Mouse (Mus musculus): ENCODE measurements around the gene Tns4. TPM values are rescaled to one million over a fixed set of nuclear protein-coding genes. Genes with fewer than 3 reads are reported as not detected.

Tns4 gene
- polyA plus RNA-seq, 1 experiment from 2014 or later: 0.16 TPM

DNA sequence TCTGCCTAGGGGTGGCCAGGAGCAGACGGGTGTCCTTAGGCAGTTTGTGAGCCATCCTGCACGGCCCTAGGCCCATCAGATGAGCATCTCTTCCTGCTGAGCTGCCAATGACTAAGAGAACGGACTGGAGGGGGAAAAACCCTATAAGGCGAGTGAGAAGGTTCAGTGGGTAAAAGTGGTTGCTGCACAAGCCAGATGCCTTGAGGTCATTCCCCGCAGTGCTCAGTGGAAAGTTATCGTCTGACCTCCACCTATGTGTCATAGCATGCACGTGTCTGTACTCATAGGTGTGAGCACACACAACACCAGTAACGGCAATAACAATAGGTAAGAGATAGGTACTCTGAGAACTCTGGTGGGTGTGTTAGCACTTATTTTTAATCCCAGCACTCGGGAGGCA lies 9.8 kb upstream of the Tns4 start:
- Histone ChIP-seq H3K4me3 (ENCODE audit: low read length) (no peak overlapping the region), H3K27me3 (replicated peaks; ENCODE audit: control insufficient read depth, insufficient read depth, low read length) (no peaks in the 10 kb centered on the region), H3K4me2 (ENCODE audit: low read length) (no peak overlapping the region), H3K27ac (ENCODE audit: low read depth, low read length) (no peak overlapping the region), H3K36me3 (ENCODE audit: control insufficient read depth, insufficient read depth, low read length) (no peaks in the 10 kb centered on the region), H3K9me3 (ENCODE audit: control insufficient read depth, low read length) (no peaks in the 10 kb centered on the region), H3K4me1 (ENCODE audit: control insufficient read depth, insufficient read depth, low read depth, low read length) (no peaks in the 10 kb centered on the region), H3K9ac (ENCODE audit: low read depth, low read length) (no peak overlapping the region)
- 88% methylated on average over 9 of the region's 9 CpGs for WGBS
- no peak for ATAC-seq

DNA sequence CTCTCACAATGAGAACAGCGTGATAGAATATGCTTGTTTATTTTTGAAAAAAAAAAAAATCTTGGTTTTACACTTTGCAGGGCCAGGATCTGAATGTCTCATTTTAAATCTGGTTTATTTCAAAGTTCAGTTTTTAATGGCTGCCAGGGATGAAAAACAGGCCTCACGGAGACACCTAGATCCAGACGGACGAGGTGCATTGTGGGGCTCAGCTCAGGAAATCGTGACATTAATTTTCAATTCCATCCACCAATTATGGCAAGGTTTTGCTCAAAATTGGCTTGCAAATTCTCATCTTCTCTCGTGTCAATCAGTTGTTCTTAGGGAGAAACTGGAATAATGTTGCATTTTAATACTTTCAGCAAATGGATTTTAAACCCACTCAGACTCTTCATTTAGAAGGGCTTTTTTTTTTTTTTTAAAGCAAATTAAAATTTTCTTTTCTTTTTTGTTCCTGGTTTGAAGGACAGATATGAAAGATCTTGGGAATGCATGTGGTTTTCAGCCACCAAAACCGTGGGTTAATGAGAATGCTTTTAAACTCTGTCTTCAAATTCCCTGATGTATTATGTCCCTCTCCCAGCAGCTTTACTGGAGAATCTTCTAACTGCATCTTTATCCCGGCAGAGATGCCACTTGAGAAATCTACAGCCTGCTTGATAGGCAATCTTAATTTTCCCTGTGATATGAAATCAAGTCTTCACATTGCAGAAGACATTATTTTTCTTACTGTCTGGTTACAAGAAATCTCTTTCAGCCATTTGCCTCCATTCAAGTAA lies 8.1 kb upstream of the Tns4 start:
- ATAC-seq: no peak

DNA sequence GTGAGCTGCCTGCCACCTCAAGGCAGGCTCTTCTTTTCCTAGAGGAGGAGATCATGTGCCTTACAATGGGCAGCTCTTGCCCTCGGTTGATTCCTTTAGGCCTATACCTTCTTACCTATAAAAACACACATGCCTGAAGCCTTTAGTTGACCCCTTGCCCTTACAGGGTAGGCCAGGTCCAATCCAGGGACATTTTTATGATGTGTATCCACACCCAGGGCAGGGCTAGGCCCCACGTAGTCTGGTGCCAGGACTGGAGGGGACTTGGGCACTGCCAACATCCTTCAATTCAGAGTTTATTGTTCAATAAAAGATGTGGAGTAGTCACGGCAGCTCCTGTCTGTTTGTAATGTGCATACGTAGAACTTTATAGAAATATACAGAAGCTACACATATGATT lies 7.3 kb upstream of the Tns4 start:
- Histone ChIP-seq H3K27ac (ENCODE audit: low read depth, low read length) (no peak overlapping the region), H3K4me2 (ENCODE audit: low read length) (no peak overlapping the region), H3K4me1 (ENCODE audit: control insufficient read depth, insufficient read depth, low read depth, low read length) (no peaks in the 10 kb centered on the region), H3K4me3 (ENCODE audit: low read length) (no peak overlapping the region), H3K9ac (ENCODE audit: low read depth, low read length) (no peak overlapping the region), H3K9me3 (ENCODE audit: control insufficient read depth, low read length) (no peaks in the 10 kb centered on the region), H3K27me3 (replicated peaks; ENCODE audit: control insufficient read depth, insufficient read depth, low read length) (no peaks in the 10 kb centered on the region), H3K36me3 (ENCODE audit: control insufficient read depth, insufficient read depth, low read length) (no peaks in the 10 kb centered on the region)
- WGBS: 82% methylated on average over 4 of the region's 4 CpGs
- ATAC-seq: no peak

More for the DNA sequence above, 8.1 kb upstream of the Tns4 start:
- H3K4me1 ChIP-seq (ENCODE audit: control insufficient read depth, insufficient read depth, low read depth, low read length): no peaks in the 10 kb centered on the region
- no peak overlapping the region for H3K27ac ChIP-seq (ENCODE audit: low read depth, low read length)
- no peak overlapping the region for H3K4me2 ChIP-seq (ENCODE audit: low read length)
- no peaks in the 10 kb centered on the region for H3K9me3 ChIP-seq (ENCODE audit: control insufficient read depth, low read length)
- H3K9ac ChIP-seq (ENCODE audit: low read depth, low read length): no peak overlapping the region
- no peaks in the 10 kb centered on the region for H3K27me3 ChIP-seq (replicated peaks; ENCODE audit: control insufficient read depth, insufficient read depth, low read length)
- H3K4me3 ChIP-seq (ENCODE audit: low read length): no peak overlapping the region
- 71% methylated on average over 8 of the region's 8 CpGs for WGBS
- no peaks in the 10 kb centered on the region for H3K36me3 ChIP-seq (ENCODE audit: control insufficient read depth, insufficient read depth, low read length)

DNA sequence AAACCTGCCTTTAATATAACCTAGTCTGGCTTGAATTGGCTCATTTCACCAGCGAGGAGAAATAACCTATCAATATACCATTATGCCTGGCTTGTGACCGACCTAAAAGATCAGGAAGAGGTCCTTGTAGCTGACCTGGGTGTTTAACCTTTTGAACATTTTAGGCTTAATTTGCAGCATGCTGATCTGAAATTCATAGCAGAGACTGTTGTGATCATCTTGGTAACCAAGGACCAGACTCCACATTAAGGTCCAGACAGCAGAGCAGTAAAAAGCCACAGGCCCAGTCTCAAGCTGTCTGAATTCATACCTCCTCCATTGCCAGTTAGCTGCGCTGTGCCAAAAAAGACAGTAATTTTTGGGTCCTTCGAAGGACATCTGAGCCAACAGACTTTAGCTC lies 6.7 kb upstream of the Tns4 start:
- no peak for ATAC-seq
- no peaks in the 10 kb centered on the region for H3K9me3 ChIP-seq (ENCODE audit: control insufficient read depth, low read length)
- H3K27me3 ChIP-seq (replicated peaks; ENCODE audit: control insufficient read depth, insufficient read depth, low read length): no peaks in the 10 kb centered on the region
- H3K4me2 ChIP-seq (ENCODE audit: low read length): no peak overlapping the region
- no peak overlapping the region for H3K4me3 ChIP-seq (ENCODE audit: low read length)
- H3K36me3 ChIP-seq (ENCODE audit: control insufficient read depth, insufficient read depth, low read length): no peaks in the 10 kb centered on the region
- H3K27ac ChIP-seq (ENCODE audit: low read depth, low read length): no peak overlapping the region
- H3K4me1 ChIP-seq (ENCODE audit: control insufficient read depth, insufficient read depth, low read depth, low read length): no peaks in the 10 kb centered on the region
- 74% methylated on average over 4 of the region's 4 CpGs for WGBS
- no peak overlapping the region for H3K9ac ChIP-seq (ENCODE audit: low read depth, low read length)

DNA sequence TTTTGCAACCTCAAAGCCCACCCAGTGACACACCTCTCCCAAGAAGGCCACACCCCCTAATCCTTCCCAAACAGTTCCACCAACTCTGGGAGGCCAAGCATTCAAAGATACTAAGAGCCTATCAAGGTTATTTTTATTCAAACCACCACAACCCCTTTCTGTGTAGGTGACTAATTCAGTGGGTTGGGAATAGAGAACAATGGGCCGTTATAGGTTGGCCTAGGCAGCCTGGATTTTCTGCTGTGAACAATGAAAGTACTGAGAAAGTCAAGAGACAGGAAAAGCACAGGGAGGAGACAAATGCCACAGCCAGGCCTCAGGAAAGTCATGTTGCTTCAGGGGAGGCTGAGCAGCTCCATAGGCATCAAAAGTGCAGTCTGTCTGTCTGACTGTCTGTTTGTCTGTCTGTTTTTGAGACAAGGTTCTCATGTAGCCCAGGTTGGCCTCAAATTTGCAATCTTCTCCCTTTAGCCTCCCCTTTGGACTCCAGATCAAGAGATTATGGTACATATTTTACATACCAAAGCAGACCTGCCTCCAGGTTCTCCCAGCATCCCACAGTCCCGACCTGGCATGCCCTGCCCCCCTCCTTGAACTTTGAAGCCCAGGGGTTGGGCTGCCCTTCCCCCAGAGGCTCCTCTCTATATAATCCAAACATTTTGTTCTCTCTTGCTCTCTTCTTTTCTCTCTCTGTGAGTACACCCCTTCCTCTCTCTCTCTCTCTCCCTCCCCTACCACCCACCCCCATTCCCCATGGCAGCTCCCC lies 6.0 kb upstream of the Tns4 start:
- Histone ChIP-seq H3K36me3 (ENCODE audit: control insufficient read depth, insufficient read depth, low read length) (no peaks in the 10 kb centered on the region), H3K27me3 (replicated peaks; ENCODE audit: control insufficient read depth, insufficient read depth, low read length) (no peaks in the 10 kb centered on the region), H3K9ac (ENCODE audit: low read depth, low read length) (no peak overlapping the region), H3K9me3 (ENCODE audit: control insufficient read depth, low read length) (no peaks in the 10 kb centered on the region), H3K4me3 (ENCODE audit: low read length) (no peak overlapping the region), H3K4me1 (ENCODE audit: control insufficient read depth, insufficient read depth, low read depth, low read length) (no peaks in the 10 kb centered on the region), H3K27ac (ENCODE audit: low read depth, low read length) (no peak overlapping the region), H3K4me2 (ENCODE audit: low read length) (no peak overlapping the region)
- 74% methylated on average over 2 of the region's 2 CpGs for WGBS
- ATAC-seq: no peak

DNA sequence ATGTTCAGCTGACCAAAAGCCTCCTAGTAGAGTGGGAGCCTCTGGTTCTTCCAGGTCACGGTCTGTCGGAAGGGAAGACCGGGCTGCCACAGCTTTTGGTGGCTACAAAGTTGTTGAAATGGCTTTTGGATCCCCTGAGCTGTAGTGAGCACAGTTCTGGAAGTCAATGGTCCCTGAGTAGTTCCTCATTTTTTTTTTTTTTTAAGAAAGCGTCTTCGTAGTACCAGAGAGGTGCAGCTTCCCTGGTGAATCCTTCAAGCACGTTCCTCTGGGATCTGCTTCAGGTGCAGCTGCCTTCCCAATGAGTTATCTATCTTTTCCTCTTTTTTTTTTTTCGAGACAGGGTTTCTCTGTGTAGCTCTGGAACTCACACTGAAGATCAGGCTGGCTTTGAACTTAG lies 4.6 kb upstream of the Tns4 start:
- no peaks in the 10 kb centered on the region for H3K9me3 ChIP-seq (ENCODE audit: control insufficient read depth, low read length)
- WGBS: 88% methylated on average over 7 of the region's 7 CpGs
- no peak for ATAC-seq

DNA sequence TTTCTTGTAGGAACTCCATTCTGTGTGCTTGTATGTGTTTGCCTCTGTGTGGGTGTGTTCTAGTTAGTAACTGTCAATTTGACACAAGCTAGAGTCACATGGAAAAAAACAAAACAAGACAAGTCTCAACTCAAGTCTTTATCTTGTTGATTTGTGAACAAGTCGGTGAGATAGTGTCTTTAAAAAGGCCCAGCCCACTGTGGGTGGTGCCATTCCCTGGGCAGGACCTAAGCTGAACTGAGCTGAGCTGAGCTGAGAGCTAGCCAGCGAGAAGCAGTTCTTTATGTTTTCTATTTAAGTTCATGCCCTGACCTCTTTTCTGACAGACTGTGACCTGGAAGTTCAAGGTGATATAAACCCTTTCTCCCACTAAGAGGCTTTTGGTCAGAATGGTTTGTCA lies 2.6 kb upstream of the Tns4 start:
- Histone ChIP-seq H3K4me1 (ENCODE audit: control insufficient read depth, insufficient read depth, low read depth, low read length) (no peaks in the 10 kb centered on the region), H3K27me3 (replicated peaks; ENCODE audit: control insufficient read depth, insufficient read depth, low read length) (no peaks in the 10 kb centered on the region), H3K4me3 (ENCODE audit: low read length) (no peak overlapping the region), H3K4me2 (ENCODE audit: low read length) (no peak overlapping the region), H3K9ac (ENCODE audit: low read depth, low read length) (no peak overlapping the region), H3K36me3 (ENCODE audit: control insufficient read depth, insufficient read depth, low read length) (no peaks in the 10 kb centered on the region), H3K9me3 (ENCODE audit: control insufficient read depth, low read length) (no peaks in the 10 kb centered on the region), H3K27ac (ENCODE audit: low read depth, low read length) (no peak overlapping the region)
- no peak for ATAC-seq
- WGBS: 69% methylated on average over 2 of the region's 2 CpGs

More for the DNA sequence above, 4.6 kb upstream of the Tns4 start:
- no peak overlapping the region for H3K27ac ChIP-seq (ENCODE audit: low read depth, low read length)
- H3K4me3 ChIP-seq (ENCODE audit: low read length): no peak overlapping the region
- no peaks in the 10 kb centered on the region for H3K27me3 ChIP-seq (replicated peaks; ENCODE audit: control insufficient read depth, insufficient read depth, low read length)
- H3K36me3 ChIP-seq (ENCODE audit: control insufficient read depth, insufficient read depth, low read length): no peaks in the 10 kb centered on the region
- no peak overlapping the region for H3K9ac ChIP-seq (ENCODE audit: low read depth, low read length)
- no peaks in the 10 kb centered on the region for H3K4me1 ChIP-seq (ENCODE audit: control insufficient read depth, insufficient read depth, low read depth, low read length)
- no peak overlapping the region for H3K4me2 ChIP-seq (ENCODE audit: low read length)

DNA sequence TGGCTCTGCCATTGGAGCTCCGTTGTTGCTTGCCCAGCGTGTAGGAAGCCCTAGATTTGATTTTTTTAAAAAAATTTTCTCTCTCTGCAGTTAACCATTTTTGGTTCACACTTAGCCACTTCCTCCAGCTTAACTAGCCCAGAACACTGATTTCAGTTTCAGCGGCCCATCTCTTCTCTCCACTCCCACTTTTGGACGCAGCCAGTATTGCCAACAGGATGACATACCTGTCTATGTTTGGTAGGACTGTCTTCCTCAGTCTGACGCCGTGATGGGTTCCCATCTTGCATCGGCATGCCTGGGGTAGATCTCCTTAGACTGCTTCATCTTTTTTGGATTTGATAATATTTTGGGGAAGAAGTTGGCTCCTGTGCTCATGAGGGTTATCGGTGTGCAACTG lies 1.3 kb upstream of the Tns4 start:
- Histone ChIP-seq H3K36me3 (ENCODE audit: control insufficient read depth, insufficient read depth, low read length) (no peaks in the 10 kb centered on the region), H3K9ac (ENCODE audit: low read depth, low read length) (no peak overlapping the region), H3K27me3 (replicated peaks; ENCODE audit: control insufficient read depth, insufficient read depth, low read length) (no peaks in the 10 kb centered on the region), H3K4me2 (ENCODE audit: low read length) (no peak overlapping the region), H3K4me3 (ENCODE audit: low read length) (no peak overlapping the region), H3K27ac (ENCODE audit: low read depth, low read length) (no peak overlapping the region), H3K4me1 (ENCODE audit: control insufficient read depth, insufficient read depth, low read depth, low read length) (no peaks in the 10 kb centered on the region), H3K9me3 (ENCODE audit: control insufficient read depth, low read length) (no peaks in the 10 kb centered on the region)
- WGBS: 93% methylated on average over 8 of the region's 8 CpGs
- ATAC-seq: no peak

DNA sequence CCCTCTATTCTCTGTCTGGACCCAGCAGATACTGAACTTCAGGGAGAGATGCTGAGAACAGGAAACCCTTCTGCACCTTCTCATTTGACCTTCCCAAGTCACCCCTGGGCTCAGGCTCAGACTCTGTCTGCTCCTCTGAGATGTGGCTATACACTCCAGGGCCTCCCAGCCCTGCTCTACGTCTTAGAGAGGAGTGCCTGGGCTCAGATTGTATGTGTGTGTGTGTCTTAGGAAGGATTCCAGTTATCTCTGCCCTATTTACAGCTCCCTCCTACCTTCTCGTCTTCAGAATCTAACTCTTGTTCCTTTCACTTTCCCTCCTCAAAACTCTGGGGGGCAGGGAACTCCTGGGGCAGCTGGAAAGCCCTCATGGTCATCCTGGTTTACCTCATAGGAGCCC lies 620 bp downstream of the Tns4 start:
- Histone ChIP-seq H3K27me3 (replicated peaks; ENCODE audit: control insufficient read depth, insufficient read depth, low read length) (no peaks in the 10 kb centered on the region), H3K9ac (ENCODE audit: low read depth, low read length) (no peak overlapping the region), H3K9me3 (ENCODE audit: control insufficient read depth, low read length) (no peaks in the 10 kb centered on the region), H3K4me2 (ENCODE audit: low read length) (no peak overlapping the region), H3K4me3 (ENCODE audit: low read length) (no peak overlapping the region), H3K36me3 (ENCODE audit: control insufficient read depth, insufficient read depth, low read length) (no peaks in the 10 kb centered on the region), H3K4me1 (ENCODE audit: control insufficient read depth, insufficient read depth, low read depth, low read length) (no peaks in the 10 kb centered on the region), H3K27ac (ENCODE audit: low read depth, low read length) (no peak overlapping the region)
- ATAC-seq: no peak
- WGBS: 77% methylated on average over 2 of the region's 2 CpGs
